28 mouse cellular contexts compared by ENCODE assay signal in genomic region chr17:34300071-34300470, GRCm38 (mm10). TPM values are rescaled to one million over a fixed set of nuclear protein-coding genes. Genes with fewer than 3 reads are reported as not detected.
"Had no signal": no experiment of that assay in that cellular context is flagged by ENCODE, and none has a peak within 500 bp of the region (broad histone marks: within the 10 kb centered on the region; RNA-seq: fewer than 3 reads in every experiment).

No protein-coding gene starts in this region.

- ATAC-seq: liver, postnatal 0 days; midbrain, embryonic 16.5 days had no signal

- H3K4me2 ChIP-seq: kidney, embryonic 15.5 days; limb, embryonic 12.5 days; limb, embryonic 15.5 days; liver, embryonic 11.5 days; midbrain, embryonic 12.5 days had no signal

- H3K4me1 ChIP-seq: intestine, embryonic 15.5 days; limb, embryonic 12.5 days; midbrain, embryonic 12.5 days had no signal

- H3K27me3 ChIP-seq: intestine, embryonic 15.5 days; limb, embryonic 15.5 days; midbrain, embryonic 12.5 days had no signal

- H3K9ac ChIP-seq: intestine, embryonic 15.5 days; kidney, embryonic 15.5 days; limb, embryonic 12.5 days; limb, embryonic 15.5 days; liver, embryonic 14.5 days; liver, postnatal 0 days; midbrain, embryonic 12.5 days had no signal

- DNase-seq: kidney, adult 11 months; kidney, adult 8-10 months; kidney, postnatal 10 days; kidney, postnatal 36 days; layer of hippocampus, postnatal 36 days; left cerebral cortex, postnatal 4 days; liver, postnatal 0 days; lung, postnatal 14 days; lung, postnatal 4 days; thymus, postnatal 25 days had no signal

- H3K9me3 ChIP-seq: intestine, embryonic 15.5 days; kidney, embryonic 15.5 days; limb, embryonic 12.5 days; limb, embryonic 15.5 days; midbrain, embryonic 12.5 days had no signal

- H3K36me3 ChIP-seq: intestine, embryonic 15.5 days; kidney, embryonic 15.5 days; limb, embryonic 12.5 days; limb, embryonic 15.5 days; midbrain, embryonic 12.5 days had no signal

- H3K27ac ChIP-seq: kidney, embryonic 15.5 days; limb, embryonic 12.5 days; limb, embryonic 15.5 days; liver, embryonic 14.5 days; midbrain, embryonic 12.5 days; stomach, postnatal 0 days had no signal

- H3K4me3 ChIP-seq: intestine, embryonic 15.5 days; kidney, embryonic 15.5 days; limb, embryonic 12.5 days; limb, embryonic 15.5 days; midbrain, embryonic 12.5 days had no signal

RNA-seq across cellular contexts. Expression of gene H2-Aa, which starts 12.4 kb away (rescaled TPM):
- polyA plus RNA-seq: limb, embryonic 12.5 days; liver, embryonic 11.5 days; midbrain, embryonic 16.5 days; neural tube, embryonic 11.5 days had no signal

RNA-seq across cellular contexts. Expression of gene H2-Eb2, which starts 25.4 kb away (rescaled TPM):
- total RNA-seq: layer of hippocampus, adult 8-10 months; layer of hippocampus, postnatal 10 days; layer of hippocampus, postnatal 36 days; left cerebral cortex, adult 8-10 months; left cerebral cortex, postnatal 14 days; left cerebral cortex, postnatal 4 days had no signal
- polyA plus RNA-seq: intestine, embryonic 15.5 days; kidney, embryonic 15.5 days; limb, embryonic 15.5 days; liver, embryonic 11.5 days; liver, embryonic 14.5 days; liver, postnatal 0 days; midbrain, embryonic 12.5 days; neural tube, embryonic 11.5 days; stomach, embryonic 14.5 days; stomach, postnatal 0 days had no signal

RNA-seq across cellular contexts. Expression of gene Btnl2, which starts 54.6 kb away (rescaled TPM):
- total RNA-seq: megakaryocyte progenitor cell, adult 5-6 weeks; megakaryocyte-erythroid progenitor cell, adult 5-6 weeks had no signal
- polyA plus RNA-seq: limb, embryonic 12.5 days; liver, embryonic 11.5 days; liver, postnatal 0 days; neural tube, embryonic 11.5 days; neural tube, embryonic 14.5 days had no signal
